Mouse (Mus musculus): ENCODE measurements around the gene Cbfb.
"Not testable (repeated sequence)": the region's sequence is repeated elsewhere in the genome, so short reads cannot be mapped to it uniquely, and the experiment has no call there.

Gene Cbfb

DNA sequence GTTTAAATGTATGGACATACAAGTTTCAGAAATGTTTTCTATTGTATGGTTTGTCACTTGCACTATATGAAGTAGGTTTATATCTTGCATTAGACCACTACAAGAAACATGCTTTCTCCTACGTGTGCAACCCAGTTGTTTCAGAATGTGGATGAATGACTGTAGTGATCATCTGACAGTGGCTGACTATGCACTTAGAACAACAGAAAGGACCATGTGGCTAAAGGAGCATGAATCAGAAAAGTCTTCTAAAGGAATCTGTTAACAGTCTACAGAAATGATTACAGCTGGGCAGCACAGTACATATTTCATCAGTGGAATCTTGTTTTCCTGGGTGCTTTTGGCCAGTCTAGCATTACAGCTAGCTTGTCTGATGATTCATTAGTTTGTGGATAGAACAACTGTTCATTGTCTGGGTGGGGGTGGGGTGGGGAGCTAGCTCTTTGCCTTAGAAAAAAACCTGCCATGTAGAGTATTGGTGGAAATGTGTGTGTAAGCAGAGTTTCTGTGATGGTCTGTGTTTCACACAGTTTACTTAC lies 16.1 kb downstream of the Cbfb start:
- no peak for DNase-seq

DNA sequence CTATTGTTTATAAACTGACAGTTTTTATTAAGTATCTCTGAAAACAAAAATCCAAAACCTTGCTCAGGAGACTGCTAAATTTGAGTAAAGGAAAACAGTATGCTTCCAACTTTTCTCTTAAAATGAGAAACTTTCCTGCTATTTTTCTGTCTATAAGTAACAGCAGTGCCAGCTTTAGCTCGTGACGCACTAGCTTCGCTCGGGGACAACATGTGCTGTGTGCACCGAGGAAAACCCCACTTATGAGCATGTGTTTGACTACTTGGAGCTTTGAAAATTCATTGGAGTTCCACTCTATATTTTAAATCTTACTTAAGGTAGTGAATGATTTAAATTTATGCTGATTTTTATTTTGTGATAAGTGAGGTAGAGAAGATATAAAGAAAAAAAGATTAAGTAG lies 21.7 kb downstream of the Cbfb start:
- no peak for DNase-seq

DNA sequence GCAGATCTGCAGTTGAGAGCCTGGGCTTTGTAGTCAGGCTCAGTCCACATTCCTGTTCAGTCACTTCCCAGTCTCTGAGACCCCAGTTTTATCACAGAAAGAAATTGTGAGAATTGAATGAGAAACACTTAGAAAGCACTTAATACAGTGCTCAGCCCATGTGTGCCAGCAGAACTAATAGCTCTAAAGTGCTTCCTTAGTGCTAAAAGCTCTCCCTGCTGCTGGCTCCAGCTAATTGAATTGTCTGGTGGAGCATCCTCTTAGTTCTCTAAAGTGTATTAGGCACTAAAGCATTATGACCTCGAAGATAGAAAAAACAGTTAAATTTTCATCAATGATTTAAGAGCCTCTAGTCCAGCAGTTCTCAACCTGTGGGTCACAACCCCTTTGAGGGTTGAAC lies 35.3 kb downstream of the Cbfb start:
- DNase-seq: no peak

GRCm38 (mm10) chr8:105206766-105207275 lies 36.3 kb downstream of the Cbfb start:
- no peak for DNase-seq

- DNase-seq: no peak
Observed at GRCm38 (mm10) chr8:105207675-105208273, 37.3 kb downstream of the Cbfb start.

GRCm38 (mm10) chr8:105209153-105210110 lies 39.0 kb downstream of the Cbfb start:
- DNase-seq: no peak

DNA sequence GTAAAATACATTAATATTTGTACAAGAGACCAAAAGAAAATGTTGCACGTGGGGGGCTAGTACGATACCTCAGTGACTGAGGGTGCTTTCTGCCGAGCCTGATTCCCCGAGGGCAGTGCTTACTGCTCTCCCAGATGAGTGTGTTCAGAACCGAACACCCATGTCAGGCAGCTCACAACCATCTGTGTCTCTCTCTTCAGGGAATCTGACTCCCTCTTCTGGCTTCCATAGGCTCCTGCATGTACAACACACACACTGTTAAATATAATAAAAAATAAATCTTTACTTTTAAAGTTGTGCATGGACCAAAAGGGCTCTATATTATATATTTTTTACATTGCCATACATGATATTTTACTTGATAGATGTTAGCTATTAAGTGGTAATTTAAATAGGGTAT lies 43.6 kb downstream of the Cbfb start:
- DNase-seq: no peak

GRCm38 (mm10) chr8:105217926-105218522 lies 47.5 kb downstream of the Cbfb start:
- peak; percentile 77 for DNase-seq

GRCm38 (mm10) chr8:105223850-105224249 lies 53.4 kb downstream of the Cbfb start:
- no peak for DNase-seq

DNA sequence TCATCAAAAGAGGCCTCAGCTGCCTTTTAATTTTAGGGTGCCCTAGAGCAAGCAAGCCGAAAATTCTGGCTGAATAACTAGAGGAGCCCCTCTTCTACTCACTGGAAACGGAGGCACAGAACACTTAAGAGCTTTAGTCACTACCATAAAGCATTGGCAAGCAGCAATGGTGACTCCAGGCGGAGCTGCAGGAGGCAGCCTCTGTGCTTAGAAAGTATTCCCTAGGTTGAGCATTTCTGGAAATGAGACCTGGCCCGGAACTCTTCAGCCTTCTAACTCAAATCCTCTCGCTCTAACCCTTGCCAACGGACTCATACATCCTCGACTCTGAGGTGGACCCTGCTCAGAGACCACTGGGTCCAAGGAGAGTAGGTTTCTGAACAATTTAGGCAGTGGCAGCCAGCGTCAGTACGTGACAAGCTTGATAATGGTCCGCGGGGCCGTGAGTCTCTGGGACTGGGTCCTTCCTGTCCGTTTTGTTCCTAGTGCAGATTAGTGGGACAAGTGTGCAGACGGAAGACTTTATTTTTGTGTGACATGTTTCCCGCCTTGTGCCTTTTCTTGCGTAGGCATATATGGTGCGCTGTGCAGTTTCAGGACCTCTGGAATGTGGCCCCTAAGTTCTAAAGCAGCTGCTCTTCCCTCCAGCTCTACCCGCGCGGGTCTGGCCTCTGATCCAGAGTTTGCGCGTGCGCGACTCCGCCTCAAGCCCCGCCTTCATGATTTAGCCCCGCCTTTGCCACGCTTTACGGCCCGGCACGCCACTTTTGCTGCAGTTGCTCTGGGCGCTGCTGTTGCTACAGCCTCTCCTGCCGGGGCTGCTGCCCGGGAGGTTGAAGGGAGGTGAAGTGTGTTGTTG lies 54.2 kb downstream of the Cbfb start, which contains the start of gene D230025D16Rik:
Gene D230025D16Rik, plus strand, starts transcription at position 733 of the 859 bp plus-strand sequence.
- peak; percentile 96 for DNase-seq

GRCm38 (mm10) chr8:105225272-105225593 lies 54.8 kb downstream of the Cbfb start:
- DNase-seq: no peak

DNA sequence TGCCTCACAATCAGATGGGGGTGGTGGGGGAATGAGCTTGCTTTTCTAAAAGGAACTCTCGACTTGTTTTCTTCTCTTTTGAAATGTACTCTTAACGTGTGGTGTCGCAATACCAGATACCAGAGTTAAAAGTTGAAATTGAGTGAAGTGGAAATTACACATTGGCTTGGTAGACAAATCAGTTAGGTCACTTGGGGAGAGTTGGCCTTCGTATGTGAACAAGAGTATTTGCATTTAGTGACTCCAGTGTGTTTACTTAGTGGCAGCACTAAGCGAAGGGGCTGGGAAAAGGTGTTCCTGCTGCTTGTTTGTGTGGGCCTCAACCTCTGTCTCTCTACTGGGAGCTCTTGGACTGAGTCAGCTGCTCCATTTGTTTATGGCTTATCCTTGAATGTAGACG lies 55.4 kb downstream of the Cbfb start:
- DNase-seq: peak; percentile 87

- DNase-seq: no peak
Observed at GRCm38 (mm10) chr8:105231503-105232320, 61.2 kb downstream of the Cbfb start.

- DNase-seq: not testable (repeated sequence)
Observed at GRCm38 (mm10) chr8:105232321-105232693, 61.8 kb downstream of the Cbfb start.

DNA sequence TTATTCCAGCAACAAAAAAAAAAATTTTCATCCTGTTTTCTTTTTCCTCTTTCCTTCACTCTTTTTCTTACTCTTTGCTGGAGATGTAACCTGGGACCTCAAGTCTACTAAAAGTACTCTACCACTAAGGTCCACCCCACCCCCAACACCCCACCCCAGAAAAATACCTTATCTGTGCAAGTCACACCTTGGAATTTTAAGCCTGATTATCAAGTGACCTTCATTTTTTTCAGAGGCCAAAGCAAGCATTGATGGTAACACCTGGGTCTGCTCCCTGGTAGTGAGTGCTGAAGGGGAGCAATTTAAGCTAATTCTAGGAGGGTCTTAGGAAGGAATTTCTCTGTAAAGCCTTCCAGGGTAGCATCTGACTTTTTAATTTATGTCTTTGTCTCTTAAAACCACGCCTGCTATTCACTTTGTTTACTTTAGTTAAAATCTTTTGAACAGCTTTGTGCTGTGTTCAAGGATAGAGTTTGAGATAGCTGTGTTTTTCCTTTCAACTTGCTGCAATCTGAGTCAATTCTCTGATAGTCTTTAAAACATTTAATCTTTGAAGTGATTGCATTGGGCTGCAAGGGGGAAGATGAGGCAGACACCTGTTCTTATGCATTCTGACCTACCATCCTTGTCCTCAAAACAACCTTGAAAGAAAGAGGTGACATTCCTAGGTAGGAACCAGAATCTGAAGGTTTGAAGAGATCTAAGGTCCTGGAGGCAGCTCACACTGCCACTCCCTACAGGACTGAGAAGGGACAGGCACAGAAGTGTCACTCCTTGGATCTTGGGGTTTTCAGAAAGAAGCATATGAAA lies 62.9 kb downstream of the Cbfb start:
- DNase-seq: no peak

DNA sequence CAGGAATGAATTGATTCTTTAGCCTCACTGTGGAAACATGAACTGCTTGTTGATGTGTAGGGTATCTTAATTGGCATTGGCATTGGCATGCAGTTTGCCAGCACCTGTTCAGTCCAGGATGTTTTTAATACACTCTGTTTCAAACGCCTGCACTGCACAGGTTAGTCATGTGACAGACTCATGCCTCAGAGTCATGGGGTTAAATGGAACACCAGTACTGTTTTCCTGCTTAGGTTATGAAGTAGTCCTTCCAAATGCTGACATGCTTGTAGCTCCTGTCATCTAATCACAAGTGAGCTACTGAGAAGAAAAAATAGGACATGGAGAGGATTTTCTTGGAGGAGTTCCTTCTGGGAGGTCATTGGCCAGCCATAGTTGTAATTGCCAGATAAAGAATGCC lies 64.7 kb downstream of the Cbfb start:
- no peak for DNase-seq

DNA sequence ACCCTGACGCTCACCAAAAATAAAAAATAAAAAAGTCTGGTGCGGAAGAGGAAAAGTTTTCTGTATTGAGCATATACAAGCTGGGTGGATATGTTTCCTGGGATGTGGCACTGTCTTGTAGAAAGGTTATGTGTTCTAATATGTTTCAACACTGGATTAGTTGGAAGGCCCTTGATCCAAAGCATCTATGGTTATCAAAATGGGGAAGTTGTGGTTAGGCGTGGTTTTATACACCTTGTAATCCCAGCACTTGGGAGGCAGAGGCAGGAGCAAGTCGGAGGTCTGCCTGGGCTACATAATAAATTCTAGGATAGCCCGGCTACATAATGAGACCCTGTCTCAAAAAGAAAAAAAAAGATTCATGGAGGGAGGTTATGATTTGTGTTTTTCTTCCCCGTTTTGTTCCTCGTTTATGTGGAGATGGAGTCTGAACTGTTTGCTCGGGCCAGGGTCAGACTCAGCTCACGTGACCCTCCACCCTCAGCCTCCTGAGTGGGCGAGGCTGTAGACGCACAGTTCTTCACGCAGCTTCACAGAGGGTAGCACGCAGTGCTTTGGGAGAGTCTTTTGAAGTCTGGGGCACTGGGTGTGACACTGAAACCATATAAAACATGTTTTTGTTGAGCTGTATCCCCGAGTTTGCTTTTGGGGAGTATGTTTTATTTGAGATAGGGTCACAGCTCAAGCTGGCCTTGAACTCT lies 67.1 kb downstream of the Cbfb start:
- no peak for DNase-seq

- DNase-seq: peak; percentile 72
Observed at GRCm38 (mm10) chr8:105241016-105241415, 70.5 kb downstream of the Cbfb start.

GRCm38 (mm10) chr8:105251954-105252353 lies 81.5 kb downstream of the Cbfb start:
- DNase-seq: peak; percentile 67
